Mouse (Mus musculus) intestine, embryonic 15.5 days (tissue): Measurements from ENCODE around the gene Chp2. TPM values are rescaled to one million over a fixed set of nuclear protein-coding genes. Genes with fewer than 3 reads are reported as not detected.
A peak's percentile ranks its signal among the peaks of the same experiment; 100 is the strongest.
"Not testable (repeated sequence)": the region's sequence is repeated elsewhere in the genome, so short reads cannot be mapped to it uniquely, and the experiment has no call there.

ENCODE experiments used
- ATAC-seq: fragments of 200-750 bp; cut with Nextera tagmentation; 2 replicates; pipeline ENCODE4 v1.8.0; 2017; ENCODE audit warnings: moderate TSS enrichment, moderate library complexity
- H3K27ac ChIP-seq: fragments of 300-500 bp; sonication (generic); 2 replicates; pipeline ENCODE4 v1.5.1; 2015; ENCODE audit warnings: mild to moderate bottlenecking, inconsistent platforms
- H3K27me3 ChIP-seq: fragments of 300-500 bp; sonication (generic); replicated peaks from 2 replicates; pipeline ENCODE4 v1.6.1; 2015; ENCODE audit warnings: inconsistent platforms
- H3K36me3 ChIP-seq: fragments of 300-500 bp; sonication (generic); 2 replicates; pipeline ENCODE4 v1.6.1; 2015; ENCODE audit warnings: inconsistent platforms
- H3K4me1 ChIP-seq: fragments of 300-500 bp; sonication (generic); replicated peaks from 2 replicates; pipeline ENCODE4 v1.6.1; 2015; ENCODE audit warnings: inconsistent platforms
- H3K4me2 ChIP-seq: fragments of 300-500 bp; sonication (generic); replicated peaks from 2 replicates; pipeline ENCODE4 v1.6.1; 2015; ENCODE audit warnings: mild to moderate bottlenecking, inconsistent platforms
- H3K4me3 ChIP-seq: fragments of 300-500 bp; sonication (generic); replicated peaks from 2 replicates; pipeline ENCODE4 v1.5.1; 2015; ENCODE audit warnings: inconsistent platforms
- H3K9ac ChIP-seq: fragments of 300-500 bp; sonication (generic); 2 replicates; pipeline ENCODE4 v1.6.1; 2015; ENCODE audit warnings: inconsistent platforms
- H3K9me3 ChIP-seq: fragments of 300-500 bp; sonication (generic); 2 replicates; pipeline ENCODE4 v1.6.1; 2016; ENCODE audit warnings: inconsistent platforms
- WGBS: fragments of 180-500 bp; shearing (Covaris S2); methylation state at CpG from one replicate; pipeline ENCODE4 v1.1.7; 2015; 5-methylcytosine and 5-hydroxymethylcytosine counted together
- polyA plus RNA-seq: library from polyadenylated mRNA; unstranded; fragments of >200 nt; fragmentation: Nextera tagmentation; extraction: Ambion mirVana; gene quantifications from 2 replicates; pipeline ENCODE4 v1.2.1, GENCODE M21; 2015

The Chp2 gene
- polyA plus RNA-seq, 1 experiment from 2014 or later: 5.8 TPM

- Histone ChIP-seq H3K4me3 (no peak overlapping the region), H3K4me2 (no peak overlapping the region), H3K36me3 (no peaks in the 10 kb centered on the region), H3K9ac (no peak overlapping the region), H3K9me3 (no peaks in the 10 kb centered on the region), H3K27ac (no peak overlapping the region), H3K27me3 (no peaks in the 10 kb centered on the region), H3K4me1 (no peaks in the 10 kb centered on the region)
- no peak for ATAC-seq
- 78% methylated on average over 2 of the region's 2 CpGs for WGBS
Observed at GRCm38 (mm10) chr7:122206121-122206520, 13.2 kb upstream of the Chp2 start.

DNA sequence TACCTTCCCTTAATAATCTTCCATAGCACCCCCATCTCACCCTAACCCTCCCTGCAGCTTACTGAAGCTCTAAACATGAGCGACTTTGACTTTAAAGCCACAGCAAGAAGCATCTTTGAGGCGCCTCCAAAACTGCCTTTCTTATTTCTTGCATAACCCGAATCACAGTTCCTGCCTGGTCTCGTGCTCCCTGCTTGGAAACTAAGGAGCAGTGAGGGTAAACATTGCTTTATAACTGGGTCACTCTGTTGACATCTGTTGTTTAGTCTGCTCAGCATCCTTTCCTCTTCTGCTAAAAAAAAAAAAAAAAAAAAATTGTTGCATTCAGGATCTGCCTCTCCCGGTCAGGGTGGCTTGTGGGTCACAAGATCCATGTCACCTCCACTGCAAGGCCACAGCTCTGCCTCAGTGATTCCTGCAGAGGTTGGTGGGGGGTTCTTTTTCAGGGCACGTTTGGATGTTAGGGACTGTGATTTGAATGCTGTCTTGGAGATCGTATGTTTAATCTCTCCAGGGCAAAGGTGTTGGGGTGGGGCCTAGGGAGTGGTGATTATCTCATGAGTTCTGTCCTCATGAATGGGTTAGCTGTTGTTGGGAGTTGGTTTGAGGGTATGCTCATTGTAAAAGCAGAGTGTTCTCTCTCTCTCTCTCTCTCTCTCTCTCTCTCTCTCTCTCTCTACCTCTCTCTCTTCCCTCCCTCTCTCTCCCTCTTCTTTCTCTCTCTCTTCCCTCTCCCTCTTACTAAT, 10.8 kb upstream of the Chp2 start:
- no peaks in the 10 kb centered on the region for H3K36me3 ChIP-seq
- H3K9me3 ChIP-seq: no peaks in the 10 kb centered on the region
- peak; percentile 72 for ATAC-seq
- H3K4me3 ChIP-seq: no peak overlapping the region
- no peak overlapping the region for H3K4me2 ChIP-seq
- H3K27ac ChIP-seq: no peak overlapping the region
- no peaks in the 10 kb centered on the region for H3K4me1 ChIP-seq
- H3K9ac ChIP-seq: no peak overlapping the region
- 28% methylated on average over 7 of the region's 7 CpGs for WGBS
- no peaks in the 10 kb centered on the region for H3K27me3 ChIP-seq

DNA sequence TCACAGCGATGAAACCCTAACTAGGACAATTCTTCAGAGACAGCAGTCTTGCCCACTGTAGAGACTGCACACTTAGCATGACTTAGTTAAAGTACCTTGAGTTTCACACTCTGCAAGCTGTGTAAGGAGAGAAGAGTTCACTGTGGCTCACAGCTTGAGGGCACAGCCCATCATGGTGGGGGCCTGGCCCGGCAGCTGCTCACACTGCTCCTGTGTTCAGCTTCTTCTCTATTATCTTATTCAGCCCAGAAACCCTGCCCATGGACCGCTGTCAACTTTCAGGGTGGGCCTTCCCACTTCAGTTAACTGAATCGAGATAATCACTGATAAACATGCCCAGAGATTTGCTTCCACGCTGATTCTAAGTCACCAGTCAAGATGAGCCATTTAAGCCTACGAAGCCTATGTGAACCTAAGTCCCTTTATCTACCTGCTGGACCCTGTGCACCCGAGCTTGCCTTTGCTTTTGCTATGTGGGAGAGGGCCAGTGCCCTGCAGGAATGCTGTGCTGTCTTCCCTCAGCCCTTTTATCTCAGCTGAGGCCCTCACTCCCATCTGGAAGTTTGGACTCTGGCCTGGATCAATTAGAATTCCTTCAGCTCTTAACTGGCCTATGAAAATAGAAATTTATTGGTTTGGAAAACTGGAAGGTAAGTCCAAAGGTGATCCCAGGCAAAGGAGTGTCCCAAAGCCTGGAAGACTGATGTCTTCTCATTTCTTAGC, 6.9 kb downstream of the Chp2 start:
- Histone ChIP-seq H3K27ac (peak overlapping the region; percentile 74), H3K4me3 (no peak overlapping the region), H3K9ac (no peak overlapping the region), H3K9me3 (no peaks in the 10 kb centered on the region), H3K4me1 (no peaks in the 10 kb centered on the region), H3K27me3 (no peaks in the 10 kb centered on the region), H3K4me2 (peak overlapping the region; percentile 45; the same call in 1 of the 2 replicates), H3K36me3 (no peaks in the 10 kb centered on the region)
- ATAC-seq: peak; percentile 94
- 63% methylated on average over 7 of the region's 7 CpGs for WGBS

- 73% methylated on average over 4 of the region's 4 CpGs for WGBS
- peak overlapping the region; percentile 45; the same call in 1 of the 2 replicates for H3K4me2 ChIP-seq
- H3K27ac ChIP-seq: peak overlapping the region; percentile 74; the same call in 1 of the 2 replicates
Observed at GRCm38 (mm10) chr7:122226744-122227143, 7.4 kb downstream of the Chp2 start.

DNA sequence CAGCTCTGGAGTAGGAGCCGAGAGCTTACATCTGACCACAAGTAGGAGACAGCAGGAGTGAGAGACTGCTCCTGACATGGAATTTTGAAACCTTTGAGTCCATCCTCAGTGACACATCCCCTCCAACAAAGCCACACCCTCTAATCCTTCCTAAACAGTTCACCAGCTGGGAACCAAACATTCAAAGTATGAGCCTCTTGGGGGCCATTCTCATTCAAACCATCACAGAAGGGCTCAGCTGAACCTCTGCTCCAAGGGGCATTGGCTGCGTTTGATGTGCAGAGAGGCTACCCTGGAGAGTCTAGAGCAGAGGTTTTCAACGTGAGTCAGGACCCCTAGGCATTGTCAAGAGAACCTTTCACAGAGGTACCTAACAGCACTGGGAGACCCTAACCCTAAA, 10.0 kb downstream of the Chp2 start:
- ATAC-seq: no peak
- Histone ChIP-seq H3K27ac (no peak overlapping the region), H3K4me1 (no peaks in the 10 kb centered on the region), H3K36me3 (no peaks in the 10 kb centered on the region), H3K9me3 (no peaks in the 10 kb centered on the region), H3K4me2 (no peak overlapping the region), H3K27me3 (no peaks in the 10 kb centered on the region), H3K9ac (no peak overlapping the region), H3K4me3 (no peak overlapping the region)
- WGBS: 63% methylated on average over 3 of the region's 3 CpGs

More at GRCm38 (mm10) chr7:122226744-122227143, 7.4 kb downstream of the Chp2 start:
- no peak overlapping the region for H3K4me3 ChIP-seq
- ATAC-seq: peak; percentile 64
- H3K9ac ChIP-seq: no peak overlapping the region
- no peaks in the 10 kb centered on the region for H3K4me1 ChIP-seq
- H3K9me3 ChIP-seq: no peaks in the 10 kb centered on the region
- no peaks in the 10 kb centered on the region for H3K36me3 ChIP-seq
- H3K27me3 ChIP-seq: no peaks in the 10 kb centered on the region

DNA sequence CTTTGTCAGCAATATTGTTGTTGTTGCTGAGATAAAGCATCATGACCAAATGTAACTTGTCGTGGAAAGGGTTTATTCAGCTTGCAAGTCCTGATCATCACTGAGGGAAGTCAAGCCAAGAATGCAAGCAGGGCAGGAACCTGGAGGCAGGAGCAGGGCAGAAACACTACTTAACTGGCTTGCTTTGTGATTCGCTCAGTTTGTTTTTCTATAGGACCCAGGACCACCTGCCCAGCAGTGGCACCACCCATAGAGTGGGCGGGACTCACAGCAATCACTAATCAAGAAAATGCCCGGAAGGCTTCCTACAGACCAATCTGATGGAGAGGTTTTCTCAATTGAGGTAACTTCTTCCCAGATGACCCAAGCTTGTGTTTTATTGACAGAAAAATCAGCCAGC, 10.6 kb downstream of the Chp2 start:
- H3K27me3 ChIP-seq: no peaks in the 10 kb centered on the region
- no peaks in the 10 kb centered on the region for H3K9me3 ChIP-seq
- H3K9ac ChIP-seq: no peak overlapping the region
- H3K4me3 ChIP-seq: no peak overlapping the region
- no peak for ATAC-seq
- no peaks in the 10 kb centered on the region for H3K36me3 ChIP-seq
- WGBS: 77% methylated on average over 4 of the region's 4 CpGs
- H3K4me2 ChIP-seq: no peak overlapping the region
- no peaks in the 10 kb centered on the region for H3K4me1 ChIP-seq
- H3K27ac ChIP-seq: no peak overlapping the region

- no peak overlapping the region for H3K4me2 ChIP-seq
- H3K9ac ChIP-seq: no peak overlapping the region
- 63% methylated on average over 4 of the region's 4 CpGs for WGBS
- H3K4me1 ChIP-seq: no peaks in the 10 kb centered on the region
- H3K36me3 ChIP-seq: no peaks in the 10 kb centered on the region
- no peaks in the 10 kb centered on the region for H3K27me3 ChIP-seq
- ATAC-seq: no peak
- H3K4me3 ChIP-seq: no peak overlapping the region
- no peak overlapping the region for H3K27ac ChIP-seq
- no peaks in the 10 kb centered on the region for H3K9me3 ChIP-seq
Observed at GRCm38 (mm10) chr7:122230866-122231265, 11.6 kb downstream of the Chp2 start.

- H3K27ac ChIP-seq: no peak overlapping the region
- no peak overlapping the region for H3K4me3 ChIP-seq
- 87% methylated on average over 2 of the region's 2 CpGs for WGBS
- no peak overlapping the region for H3K4me2 ChIP-seq
- no peaks in the 10 kb centered on the region for H3K36me3 ChIP-seq
- no peak; the same call in 1 of the 2 replicates for ATAC-seq
- no peaks in the 10 kb centered on the region for H3K4me1 ChIP-seq
- H3K27me3 ChIP-seq: no peaks in the 10 kb centered on the region
- no peak overlapping the region for H3K9ac ChIP-seq
- no peaks in the 10 kb centered on the region for H3K9me3 ChIP-seq
Observed at GRCm38 (mm10) chr7:122238939-122239338, 19.6 kb downstream of the Chp2 start.

DNA sequence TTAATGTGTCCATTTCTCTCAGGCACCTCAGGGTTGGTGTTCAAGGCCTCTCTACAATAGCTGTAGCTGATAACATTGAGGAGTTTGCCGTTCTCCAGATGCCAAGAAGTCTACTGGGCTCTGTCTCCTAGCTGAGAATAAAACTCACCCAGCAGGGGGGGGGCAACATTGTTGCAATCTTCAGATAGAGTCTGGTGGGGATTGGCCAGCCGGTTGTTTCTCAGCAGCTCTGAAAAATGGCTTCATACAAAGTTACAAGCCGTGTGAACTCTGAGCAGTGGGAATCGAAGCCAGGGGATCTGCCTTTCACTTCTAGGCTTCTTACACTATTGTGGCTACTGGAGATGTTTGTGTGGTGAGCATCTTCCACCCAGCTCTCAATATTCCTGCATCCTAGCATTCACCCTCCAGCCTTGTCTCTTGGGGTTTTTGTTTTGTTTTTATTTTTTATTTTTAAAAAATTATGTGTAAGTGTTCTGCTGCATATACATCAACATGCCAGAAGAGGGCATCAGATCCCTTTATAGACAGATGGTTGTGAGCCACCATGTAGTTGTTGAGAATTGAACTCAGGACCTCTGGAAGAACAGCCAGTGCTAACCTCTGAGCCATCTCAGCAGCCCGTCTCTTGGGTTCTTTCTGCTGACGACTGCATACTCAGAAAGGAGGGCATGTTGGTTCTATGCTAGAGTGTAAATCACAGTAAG, 21.3 kb downstream of the Chp2 start:
- H3K4me3 ChIP-seq: no peak overlapping the region
- H3K9ac ChIP-seq: no peak overlapping the region
- no peaks in the 10 kb centered on the region for H3K4me1 ChIP-seq
- no peak for ATAC-seq
- no peaks in the 10 kb centered on the region for H3K9me3 ChIP-seq
- no peaks in the 10 kb centered on the region for H3K27me3 ChIP-seq
- 82% methylated on average over 6 of the region's 6 CpGs for WGBS
- no peak overlapping the region for H3K4me2 ChIP-seq
- H3K36me3 ChIP-seq: no peaks in the 10 kb centered on the region
- H3K27ac ChIP-seq: no peak overlapping the region

DNA sequence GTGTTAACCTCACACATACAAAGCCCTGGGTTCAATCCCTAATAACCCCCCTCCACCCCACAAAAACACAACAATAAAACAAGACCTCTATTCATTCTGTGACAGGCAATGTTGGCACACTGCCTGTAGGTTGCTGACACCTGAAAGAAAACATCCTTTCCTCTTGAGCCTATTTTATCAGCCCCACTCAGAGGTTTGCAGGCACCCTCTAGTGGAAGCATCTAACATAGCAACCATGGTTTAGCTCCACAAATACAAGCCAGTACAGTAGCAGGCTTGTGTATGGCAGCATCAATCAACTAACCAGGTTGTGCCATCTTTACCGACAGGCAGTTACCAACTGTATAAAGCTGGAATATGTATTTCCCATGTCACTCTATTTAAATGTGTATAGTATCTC, 23.0 kb downstream of the Chp2 start:
- Histone ChIP-seq H3K36me3 (no peaks in the 10 kb centered on the region), H3K27me3 (no peaks in the 10 kb centered on the region), H3K4me2 (no peak overlapping the region), H3K9me3 (no peaks in the 10 kb centered on the region), H3K4me3 (no peak overlapping the region), H3K27ac (no peak overlapping the region), H3K9ac (no peak overlapping the region), H3K4me1 (no peaks in the 10 kb centered on the region)
- peak; percentile 59 for ATAC-seq
- WGBS: 41% methylated on average over 1 of the region's 1 CpGs

GRCm38 (mm10) chr7:122242744-122243143, 23.4 kb downstream of the Chp2 start:
- not testable (repeated sequence) for H3K9me3 ChIP-seq, H3K4me2 ChIP-seq, H3K27ac ChIP-seq, H3K4me3 ChIP-seq, H3K9ac ChIP-seq, H3K36me3 ChIP-seq, H3K27me3 ChIP-seq, H3K4me1 ChIP-seq
- peak; percentile 48; the same call in 1 of the 2 replicates for ATAC-seq

- no peaks in the 10 kb centered on the region for H3K36me3 ChIP-seq
- H3K4me3 ChIP-seq: no peak overlapping the region
- H3K27ac ChIP-seq: no peak overlapping the region
- no peaks in the 10 kb centered on the region for H3K4me1 ChIP-seq
- 67% methylated on average over 7 of the region's 7 CpGs for WGBS
- no peak overlapping the region for H3K9ac ChIP-seq
- ATAC-seq: no peak
- no peaks in the 10 kb centered on the region for H3K9me3 ChIP-seq
- no peaks in the 10 kb centered on the region for H3K27me3 ChIP-seq
- no peak overlapping the region for H3K4me2 ChIP-seq
Observed at GRCm38 (mm10) chr7:122244166-122244565, 24.9 kb downstream of the Chp2 start.
